Mouse (Mus musculus): ENCODE measurements around the gene Pgap2.

DNA sequence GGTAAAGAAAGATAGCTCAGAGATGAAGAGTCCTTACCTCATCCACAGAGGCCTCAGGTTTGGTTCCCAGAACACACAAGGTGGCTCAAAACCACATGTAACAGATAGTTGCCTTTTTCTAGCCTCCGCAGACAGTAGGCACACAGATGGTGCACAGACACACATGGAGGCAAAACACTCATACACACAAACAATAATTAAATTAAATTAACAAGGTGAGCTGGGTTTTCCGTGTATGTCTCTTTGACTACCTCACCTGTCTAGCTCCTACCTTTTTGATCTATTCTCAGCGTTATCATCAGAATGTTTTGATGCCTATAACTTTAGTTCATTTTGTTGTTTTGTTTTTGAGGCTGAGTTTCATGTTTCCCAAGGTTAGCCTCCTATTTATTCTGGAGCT is 45.9 kb downstream of the Pgap2 start, which contains the start of gene Rhog:
- no peak for TF ChIP-seq CTCF (IDR thresholded peaks at IDR 0.05; ENCODE audit: extremely low read depth, insufficient read length, insufficient replicate concordance, low read depth, low read length)
- no peak for TF ChIP-seq POLR2A (IDR thresholded peaks at IDR 0.05; ENCODE audit: low read depth, low read length)
